Mouse (Mus musculus): ENCODE results near the gene Orai1.

Gene Orai1

GRCm38 (mm10) chr5:123068115-123068514 is 53.2 kb downstream of the Orai1 start, which contains the start of gene Tmem120b:
Tmem120b (plus strand) TSS chr5:123068415.
- no peak for DNase-seq (ENCODE audit: low spot score)

DNA sequence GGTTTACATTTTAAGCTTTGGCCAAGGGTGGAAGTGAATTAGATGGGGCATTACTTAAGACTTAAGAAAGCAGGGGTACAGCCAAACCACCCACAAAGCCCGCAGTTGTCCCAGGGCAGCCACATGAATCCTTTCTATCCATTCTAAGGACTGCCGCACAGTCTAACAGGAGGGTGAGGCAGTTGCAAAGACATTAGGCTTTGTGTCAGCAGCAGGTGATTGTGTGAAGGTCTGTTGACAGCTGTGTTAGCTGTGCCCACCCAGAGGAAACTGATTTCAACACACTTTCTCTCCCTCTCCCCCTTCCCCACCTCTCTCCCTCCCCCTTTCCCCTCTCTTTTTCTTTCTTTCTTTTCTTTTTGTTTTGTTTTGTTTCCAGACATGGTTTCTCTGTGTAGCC is 53.8 kb downstream of the Orai1 start:
- no peak for DNase-seq (ENCODE audit: low spot score)

DNA sequence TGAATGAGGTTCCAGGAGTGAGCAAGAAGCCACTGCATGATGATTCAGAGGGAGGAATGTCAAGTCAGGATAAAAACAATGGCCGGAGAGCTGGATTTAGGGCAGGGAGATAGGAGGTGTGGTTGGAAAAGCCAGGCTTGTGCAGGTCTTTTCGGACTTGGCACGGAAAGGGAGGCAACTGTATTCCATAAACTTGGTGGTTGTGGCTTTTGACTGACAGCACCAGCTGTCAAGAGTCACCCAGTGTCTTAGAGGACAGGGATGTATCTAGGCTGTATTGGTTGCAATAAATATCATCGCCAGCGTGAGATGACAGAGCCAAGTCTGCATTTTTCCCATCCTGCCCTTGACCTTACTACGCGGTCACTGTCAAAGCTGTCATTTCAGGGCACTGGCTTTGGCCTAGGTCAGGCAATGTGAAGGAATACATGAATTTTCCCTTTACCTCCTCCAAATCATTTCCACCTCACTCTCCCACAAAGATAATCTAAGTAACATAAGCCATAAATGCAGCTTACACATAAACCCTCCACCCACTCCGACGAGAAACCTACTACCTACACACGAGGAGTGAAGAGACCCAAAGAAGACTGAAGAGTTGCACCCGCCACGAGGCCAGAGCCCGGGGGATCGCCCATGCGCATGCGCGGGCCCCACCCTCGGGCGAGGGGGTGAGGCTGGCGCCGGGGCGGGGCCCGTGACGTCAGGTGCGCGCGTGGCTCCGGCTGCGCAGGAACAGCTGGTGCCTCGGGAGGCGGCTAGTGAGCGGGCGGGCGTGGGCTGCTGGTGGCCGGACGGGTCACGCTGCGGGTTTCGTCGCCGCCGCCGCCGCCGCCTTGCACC is 60.9 kb downstream of the Orai1 start:
- DNase-seq (ENCODE audit: low spot score) = peak; percentile 93

- DNase-seq (ENCODE audit: low spot score) = peak; percentile 72
These were observed 61.8 kb downstream of the Orai1 start for GRCm38 (mm10) chr5:123076419-123077281.

- no peak for DNase-seq (ENCODE audit: low spot score)
These were observed 64.7 kb downstream of the Orai1 start for GRCm38 (mm10) chr5:123079568-123079967.

DNA sequence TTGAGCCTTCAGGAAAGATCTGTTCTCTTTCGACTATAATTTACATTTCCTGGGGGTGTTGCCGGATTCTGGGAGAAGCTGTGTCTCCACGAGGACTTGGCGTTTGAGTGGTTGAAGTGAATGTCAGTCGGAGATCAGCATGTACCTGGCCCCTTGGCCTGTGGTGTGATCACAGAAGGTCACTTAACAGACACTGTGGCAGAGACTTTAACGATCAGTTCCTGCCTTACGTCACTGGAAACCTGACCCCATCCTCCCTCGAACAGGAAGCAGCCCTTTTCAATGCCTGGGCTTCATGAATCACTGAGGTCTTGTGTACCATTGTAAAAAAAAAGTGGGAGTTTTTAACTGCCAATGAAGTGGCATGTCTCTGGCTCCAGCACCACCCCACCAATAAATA is 65.2 kb downstream of the Orai1 start:
- DNase-seq (ENCODE audit: low spot score) = peak; percentile 53
